Mouse (Mus musculus) G1E (cell line): ENCODE results near the gene Magoh.

Source experiments
- CTCF ChIP-seq: IDR thresholded peaks from 2 replicates; pipeline ENCODE4 v1.5.1; 2012; ENCODE audit warnings: low read depth, low read length, inconsistent platforms, mixed read lengths
- GATA1 ChIP-seq: IDR thresholded peaks from 2 replicates; pipeline ENCODE4 v1.6.1; 2012; ENCODE audit warnings: borderline replicate concordance, low read length, inconsistent platforms, mixed read lengths
- GATA2 ChIP-seq: IDR thresholded peaks from 2 replicates; pipeline ENCODE4 v1.6.1; 2012; ENCODE audit warnings: low read depth, low read length, inconsistent platforms, borderline replicate concordance
- POLR2AphosphoS5 ChIP-seq: IDR thresholded peaks from 2 replicates; pipeline ENCODE4 v1.6.1; 2012; ENCODE audit warnings: low read depth, low read length, inconsistent platforms; ENCODE audit not compliant: insufficient replicate concordance
- TAL1 ChIP-seq: conservative IDR thresholded peaks from 2 replicates; pipeline ENCODE4 v1.6.1; 2012; ENCODE audit warnings: low read depth, low read length, inconsistent platforms, mixed read lengths

DNA sequence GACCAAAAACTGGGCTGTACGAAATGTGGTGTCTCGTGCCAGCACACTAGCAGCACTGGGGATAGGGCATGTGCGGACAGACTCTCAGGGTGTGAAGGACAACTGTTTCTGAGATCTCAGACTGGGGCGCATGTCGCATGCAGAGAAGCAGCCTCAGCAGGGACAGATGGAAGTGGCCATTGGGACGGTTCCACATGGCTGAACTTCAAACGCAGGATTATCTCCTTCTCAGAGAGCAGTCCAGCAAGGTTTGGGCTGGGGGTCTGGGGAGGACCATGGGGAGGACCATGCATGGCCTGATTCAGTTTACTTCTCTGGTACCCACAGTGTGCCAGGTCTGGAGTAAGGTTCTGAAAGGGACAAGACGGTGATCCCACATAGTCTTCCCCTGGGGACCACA lies 35.9 kb upstream of the Magoh start:
- TF ChIP-seq CTCF: no peak
- TF ChIP-seq GATA1: no peak
- no peak for TF ChIP-seq TAL1
- no peak for TF ChIP-seq POLR2AphosphoS5
- no peak for TF ChIP-seq GATA2
